Mouse (Mus musculus) layer of hippocampus, postnatal 36 days (tissue): Measurements from ENCODE around the gene Ssbp3. TPM values are rescaled to one million over a fixed set of nuclear protein-coding genes. Genes with fewer than 3 reads are reported as not detected.
A peak's percentile ranks its signal among the peaks of the same experiment; 100 is the strongest.

Experiments used
- DNase-seq, 2 experiments: peaks; one replicate each; pipeline ENCODE4 v3.0.0; 2022
- total RNA-seq, 2 experiments: library from RNA; stranded (reverse); gene quantifications; 2 replicates each; pipeline ENCODE4 v1.2.3; 2021

Gene Ssbp3
- total RNA-seq, 2 experiments from 2014 or later, result 144 to 163 TPM

DNA sequence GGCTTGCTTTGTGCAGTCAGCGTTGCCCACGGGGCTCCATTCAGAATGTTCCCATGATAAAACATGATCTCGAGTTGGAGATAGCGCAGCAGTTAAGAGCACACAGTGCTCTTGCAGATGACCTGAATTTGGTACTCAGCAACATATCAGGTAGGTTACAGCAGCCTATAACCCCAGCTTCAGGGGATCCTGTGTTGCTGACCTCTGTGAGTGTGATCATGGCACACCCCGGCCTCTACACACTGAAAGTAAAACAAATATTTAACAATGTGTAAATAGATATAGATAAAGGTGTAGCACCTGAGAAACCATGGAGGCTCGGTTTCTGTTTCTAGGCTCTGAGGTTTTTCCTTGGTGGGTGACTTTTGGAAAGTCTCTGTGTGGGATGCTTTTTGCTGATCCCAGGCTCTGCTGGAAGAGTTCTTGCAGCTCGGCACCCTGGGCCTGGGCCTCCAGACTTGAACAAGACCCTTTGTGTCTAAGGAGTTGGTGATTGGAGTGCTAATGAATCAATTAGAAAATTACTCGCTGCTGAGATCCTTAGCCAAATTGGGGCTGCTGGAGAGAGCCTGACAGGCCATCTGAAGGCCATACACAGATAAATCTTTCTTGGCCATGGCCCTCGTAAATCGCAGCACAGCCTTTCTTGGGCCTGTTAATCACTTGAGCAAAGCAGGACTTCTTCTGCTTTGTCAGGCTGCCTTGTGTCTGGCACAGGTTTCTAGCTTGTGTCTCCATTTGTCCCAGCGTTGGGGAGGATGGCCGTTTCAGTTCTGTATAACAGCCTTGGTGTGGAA is 49.2 kb downstream of the Ssbp3 start:
- DNase-seq, result no peak

DNA sequence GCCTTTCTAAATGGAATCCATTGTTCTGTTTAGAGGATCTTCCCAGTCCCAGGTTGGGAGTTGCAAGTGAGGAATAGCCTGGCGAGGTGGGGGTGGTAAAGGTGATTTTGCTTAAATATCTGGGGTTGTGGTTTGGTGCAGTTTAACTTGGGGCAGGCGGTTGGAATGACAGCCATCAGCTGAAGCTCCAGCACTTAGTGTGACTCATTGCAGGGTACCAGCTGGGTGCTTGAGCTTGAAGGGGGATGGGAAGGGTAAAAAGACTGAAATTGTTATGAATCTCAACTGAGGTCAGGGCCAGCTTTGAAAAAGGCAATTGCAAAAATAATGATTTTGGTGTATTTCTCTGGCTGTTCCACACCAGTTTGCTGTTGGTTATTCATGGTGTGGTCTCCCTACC is 50.0 kb downstream of the Ssbp3 start:
- no peak for DNase-seq

DNA sequence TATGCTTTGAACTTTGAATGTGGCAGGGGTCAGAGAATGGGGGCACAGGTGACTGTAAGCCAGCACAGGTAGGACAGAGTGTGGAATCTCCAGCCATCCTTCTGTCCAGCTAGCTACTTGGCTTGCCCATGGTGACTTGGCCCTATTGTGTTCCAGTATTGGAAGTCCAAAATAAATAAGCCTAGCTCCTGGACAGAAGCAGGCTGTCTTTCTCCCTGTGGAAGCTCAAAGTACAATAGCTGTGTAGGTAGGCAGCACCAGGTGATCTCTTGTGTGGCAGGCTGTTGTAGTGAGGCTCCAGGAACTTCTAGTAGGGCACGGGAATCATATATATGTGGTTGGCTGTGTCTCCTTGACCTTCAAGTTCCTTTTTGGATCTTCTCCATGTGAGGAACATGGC is 50.8 kb downstream of the Ssbp3 start:
- no peak for DNase-seq

DNA sequence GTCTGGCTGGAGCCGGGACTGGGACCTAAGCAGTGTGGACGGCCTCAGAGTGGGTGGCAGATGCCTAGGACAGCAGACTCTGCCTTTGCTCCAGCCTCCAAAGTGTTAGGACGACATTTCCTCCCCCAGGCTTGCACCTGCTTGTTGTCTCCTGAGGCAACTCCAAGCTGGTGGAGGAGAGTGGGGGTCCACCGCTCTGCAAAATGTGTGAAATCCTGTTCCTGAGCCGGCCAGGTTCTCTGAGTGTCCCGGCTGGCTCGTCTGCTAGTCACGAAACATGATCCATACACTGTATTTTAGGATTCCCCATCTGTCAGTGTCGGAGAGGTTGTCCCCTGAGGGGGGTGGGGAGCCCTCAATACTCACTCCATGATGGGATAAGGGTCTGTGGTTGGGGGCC is 53.9 kb downstream of the Ssbp3 start:
- no peak for DNase-seq

DNA sequence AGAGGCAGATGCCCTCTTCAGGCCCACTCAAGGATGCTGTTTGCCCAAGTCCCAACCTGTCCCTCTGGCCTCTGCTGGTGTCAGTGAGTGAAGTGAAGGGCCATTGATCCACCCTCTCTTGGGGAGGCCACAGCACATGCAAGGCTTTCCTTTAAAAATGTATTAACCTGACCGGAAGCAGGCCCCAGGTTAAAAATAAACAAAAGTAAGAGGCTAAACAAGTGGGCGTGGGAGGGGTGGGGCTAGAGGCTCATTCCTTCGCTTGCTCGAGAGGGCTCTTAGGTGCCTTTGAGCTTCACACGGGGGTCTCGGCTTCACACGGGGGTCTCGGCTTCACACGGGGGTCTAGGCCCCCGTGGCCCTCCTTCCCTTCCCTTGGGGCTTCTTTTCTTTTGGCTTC is 54.5 kb downstream of the Ssbp3 start:
- no peak for DNase-seq

DNA sequence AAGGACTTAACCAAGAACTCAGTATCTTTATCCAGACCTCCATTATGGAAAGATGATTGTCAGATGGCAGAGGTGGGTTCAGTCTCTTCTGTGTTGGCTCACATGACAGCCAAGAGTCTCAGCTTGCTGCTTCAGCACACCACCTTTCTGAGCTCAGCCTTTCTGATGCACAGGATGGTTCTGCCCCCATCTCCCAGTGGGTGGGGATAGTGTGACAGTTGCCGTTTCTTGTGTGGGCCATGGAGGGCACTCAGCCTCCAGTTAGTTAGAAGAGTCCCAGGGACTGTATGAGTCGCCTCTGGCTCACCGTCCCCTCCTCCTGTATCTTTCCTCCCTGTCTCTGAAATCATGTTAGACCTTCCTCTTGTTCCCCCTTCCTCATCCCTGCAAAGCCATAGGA is 55.9 kb downstream of the Ssbp3 start:
- DNase-seq, result no peak

DNA sequence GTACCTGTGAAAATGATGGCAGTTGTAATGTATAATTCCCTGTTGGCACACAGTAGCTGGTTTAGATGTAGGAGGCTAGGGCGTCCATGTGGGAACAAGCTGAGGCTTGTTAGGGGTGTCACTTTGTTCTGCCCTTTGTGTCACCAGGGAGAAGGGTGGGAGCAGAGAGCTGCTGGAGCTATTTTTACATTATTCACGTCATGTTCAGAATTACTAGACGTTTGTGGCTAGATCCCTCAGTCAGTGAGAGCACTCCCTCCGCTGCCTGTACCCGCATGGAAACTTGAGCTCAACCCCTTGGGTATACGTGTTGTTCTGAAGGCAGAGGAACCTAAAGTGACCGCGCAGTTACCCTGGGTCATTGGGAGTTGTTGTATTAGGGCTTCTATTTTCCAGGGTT is 58.4 kb downstream of the Ssbp3 start:
- DNase-seq, result no peak

DNA sequence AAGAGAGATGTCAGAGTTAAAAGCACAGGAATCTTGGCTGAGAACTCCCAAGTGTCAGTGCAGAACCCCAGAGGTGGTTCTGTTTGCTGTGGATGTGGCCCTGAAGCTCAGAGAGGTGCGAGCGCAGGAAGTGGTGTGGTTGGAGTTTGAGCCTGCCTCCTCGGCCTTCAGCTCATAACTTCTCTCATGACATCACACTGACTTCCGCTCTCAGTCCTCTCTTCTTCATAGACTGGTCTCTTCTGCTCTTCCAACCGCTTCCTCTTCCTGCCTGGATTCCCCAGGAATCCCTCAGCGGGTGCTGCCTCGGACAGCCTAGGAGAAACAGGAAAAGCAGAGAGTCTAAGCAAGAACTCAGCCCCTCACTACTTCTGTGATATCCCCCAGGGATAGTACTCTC is 60.3 kb downstream of the Ssbp3 start:
- DNase-seq, result no peak

DNA sequence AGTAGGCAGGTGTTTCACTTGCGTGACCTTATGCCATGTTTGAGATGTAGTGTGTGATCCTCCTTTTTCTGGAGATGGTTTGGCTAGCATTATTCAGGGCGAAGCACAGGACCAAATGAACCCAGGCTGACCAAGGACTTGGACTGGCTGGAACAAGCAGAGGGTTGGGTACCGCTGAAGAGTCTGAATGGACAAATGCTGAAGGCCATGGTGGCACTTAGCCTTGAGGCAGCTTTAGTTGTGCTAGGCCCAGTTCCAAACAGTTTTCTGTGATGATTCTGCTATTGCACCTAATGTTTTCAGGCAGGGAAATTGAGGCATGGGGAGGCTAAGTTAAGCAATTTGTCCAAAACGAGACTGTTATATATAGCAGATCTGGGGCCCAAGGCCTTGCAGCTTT is 61.6 kb downstream of the Ssbp3 start:
- DNase-seq, result no peak

DNA sequence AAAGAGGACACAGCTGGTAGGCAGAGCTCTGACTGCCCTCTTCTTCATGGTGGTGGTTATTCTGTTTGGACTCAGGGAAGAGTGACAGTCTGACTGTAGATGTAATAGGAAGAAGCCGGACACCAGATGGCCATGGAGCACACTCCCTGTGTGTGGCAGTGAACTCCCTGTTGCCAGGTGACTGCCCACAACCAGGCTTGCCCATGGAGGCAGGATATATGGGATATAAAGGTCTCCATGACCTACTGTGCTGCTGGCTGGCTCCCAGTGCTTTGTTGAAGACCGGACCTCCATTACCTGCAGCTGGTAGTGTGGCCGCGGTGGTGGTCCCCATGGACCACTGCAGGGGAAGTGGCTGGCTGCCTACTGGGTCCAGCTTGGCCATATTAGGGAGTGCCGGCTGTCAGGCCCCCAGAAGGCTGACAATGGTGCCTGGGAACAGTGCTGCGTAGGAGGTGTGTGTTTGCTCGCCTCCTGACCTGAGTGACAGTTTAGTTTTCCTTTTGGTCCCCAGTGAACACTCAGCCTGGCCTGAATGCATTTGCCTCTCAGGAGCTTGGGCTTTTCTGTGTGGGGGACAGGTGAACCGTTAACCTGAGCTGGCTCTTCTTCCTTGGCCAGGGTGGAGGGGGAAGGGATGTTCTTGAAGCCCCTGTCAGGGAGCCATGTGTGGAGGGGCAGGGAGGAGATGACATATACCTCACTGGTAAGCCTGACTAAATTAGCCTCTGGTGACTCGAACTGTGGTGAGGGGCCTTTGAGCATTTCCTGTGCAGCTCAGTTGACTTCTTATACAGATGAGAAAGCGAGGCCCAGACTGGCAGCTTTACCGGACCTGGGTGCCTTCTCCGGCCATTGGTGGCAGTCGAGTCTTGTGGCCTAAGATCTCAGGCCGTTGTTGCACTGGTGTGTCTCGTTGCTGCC is 62.2 kb downstream of the Ssbp3 start:
- no peak for DNase-seq

DNA sequence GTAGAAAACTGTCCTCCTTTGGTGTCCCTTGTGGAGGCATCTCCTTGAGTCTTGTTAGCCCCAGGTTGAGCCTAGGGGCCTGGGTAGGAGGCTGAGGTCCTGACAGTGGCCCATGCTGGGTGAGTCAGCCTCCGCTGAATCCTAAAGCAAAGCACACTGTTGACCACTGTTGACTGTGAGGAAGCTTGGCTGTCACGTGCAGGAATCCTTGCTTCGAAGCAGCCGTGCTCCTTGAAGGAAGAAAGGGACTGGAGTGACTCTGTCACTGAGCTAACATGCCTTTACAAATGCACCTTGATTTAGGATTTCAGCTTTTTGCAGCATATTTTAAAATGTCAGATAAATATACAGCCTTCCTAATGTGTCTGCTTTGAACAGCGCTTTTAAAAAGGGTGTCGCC is 64.8 kb downstream of the Ssbp3 start:
- DNase-seq, result no peak

DNA sequence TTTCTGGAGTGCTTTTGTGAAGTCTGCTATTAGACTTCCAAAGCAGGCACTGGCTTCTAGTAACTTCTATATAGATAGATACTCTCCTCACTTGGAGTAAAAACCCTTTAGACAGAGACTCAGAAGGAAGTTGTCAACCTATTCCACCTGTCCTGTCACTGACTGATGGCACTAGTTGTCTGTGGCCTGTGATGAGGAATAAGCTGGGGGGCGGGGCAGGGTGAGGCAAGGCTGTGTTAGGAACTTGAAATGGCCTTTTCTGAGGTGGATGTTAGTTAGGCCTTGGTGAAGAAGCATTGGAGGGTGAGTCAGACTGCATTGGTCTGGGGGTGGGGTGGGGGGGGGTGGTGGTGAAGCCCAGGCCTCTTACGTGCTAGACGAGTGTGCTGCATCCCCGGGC is 65.4 kb downstream of the Ssbp3 start:
- no peak for DNase-seq

DNA sequence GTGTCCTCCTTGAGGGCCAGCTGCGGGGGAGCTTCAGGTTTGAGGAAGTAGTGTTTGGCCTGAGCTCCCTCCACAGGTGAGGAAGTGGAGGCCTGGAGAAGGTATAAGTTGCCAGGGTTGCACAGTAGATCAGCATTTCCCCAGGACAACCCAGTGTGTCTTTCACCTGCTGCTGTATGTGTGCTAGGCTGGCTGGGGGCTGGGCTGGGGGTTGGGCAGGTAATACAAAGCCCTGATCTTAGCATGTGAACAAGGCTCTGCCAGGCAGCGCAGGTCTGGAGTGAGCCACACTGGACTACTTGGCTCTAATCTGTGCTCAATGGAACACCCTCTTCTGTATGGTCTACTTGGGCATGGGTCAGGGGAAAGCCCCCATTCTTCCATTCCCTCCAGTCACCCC is 66.1 kb downstream of the Ssbp3 start:
- no peak for DNase-seq

DNA sequence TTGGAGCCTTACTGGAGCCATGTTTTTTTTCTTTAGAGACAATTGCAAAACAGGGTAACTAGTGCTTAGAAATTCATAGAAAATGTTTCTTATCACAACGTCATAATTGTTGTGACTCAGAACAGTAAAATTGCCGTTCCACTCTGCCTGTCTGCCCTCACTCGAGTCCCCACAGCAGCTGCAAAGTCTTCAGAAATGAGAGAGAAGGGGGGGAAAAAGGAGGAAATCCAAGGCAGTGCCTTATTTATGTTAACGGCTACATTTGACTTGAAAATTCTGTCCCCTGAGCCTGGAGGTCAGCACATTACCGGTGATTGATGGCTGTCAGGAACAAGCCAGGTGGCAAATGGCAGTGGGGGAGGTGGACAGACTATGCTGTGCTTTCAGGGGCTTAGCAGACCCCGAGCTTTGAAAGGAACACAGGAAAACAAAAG is 66.7 kb downstream of the Ssbp3 start:
- no peak for DNase-seq

DNA sequence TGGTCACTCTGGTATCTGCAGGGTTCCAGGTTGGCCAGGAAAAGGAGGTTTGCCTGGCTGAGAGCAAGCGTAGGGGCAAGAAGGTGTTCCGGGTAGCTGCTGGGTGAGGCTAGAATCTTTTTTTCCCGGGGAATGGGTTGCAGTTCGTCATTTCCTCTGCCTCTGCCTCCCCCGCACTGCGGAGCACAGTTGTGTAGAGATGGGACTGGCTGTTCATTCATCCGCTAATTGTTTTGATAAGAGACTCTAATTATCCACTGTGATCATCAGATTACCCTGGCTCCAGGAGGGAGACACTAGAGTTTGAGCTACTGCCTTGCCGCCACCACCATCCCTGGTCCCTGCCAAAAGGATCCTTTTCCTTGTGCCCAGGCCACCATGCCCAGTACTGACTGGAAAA is 67.9 kb downstream of the Ssbp3 start:
- peak in 1 of 2 experiments; percentile 50 for DNase-seq

DNA sequence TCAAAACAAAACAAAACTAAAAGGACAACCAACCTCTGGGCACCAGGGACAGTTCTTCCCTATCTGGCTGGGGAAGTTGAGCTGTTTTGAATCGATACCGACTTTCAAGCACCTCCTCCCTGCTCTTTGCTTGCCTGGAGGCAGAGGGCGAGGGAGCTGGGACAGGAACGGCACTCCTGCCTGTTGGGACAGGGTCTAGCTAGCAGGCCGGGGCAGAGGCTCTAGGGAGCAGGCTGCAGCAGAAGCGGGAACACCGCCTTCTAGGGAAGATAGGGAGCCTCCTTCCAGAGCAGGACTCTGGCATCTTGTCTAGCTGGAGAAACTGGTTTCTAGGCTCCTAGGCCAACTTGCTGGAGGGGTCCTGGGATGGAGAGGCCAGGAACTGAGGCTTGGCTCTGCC is 70.2 kb downstream of the Ssbp3 start:
- no peak for DNase-seq

DNA sequence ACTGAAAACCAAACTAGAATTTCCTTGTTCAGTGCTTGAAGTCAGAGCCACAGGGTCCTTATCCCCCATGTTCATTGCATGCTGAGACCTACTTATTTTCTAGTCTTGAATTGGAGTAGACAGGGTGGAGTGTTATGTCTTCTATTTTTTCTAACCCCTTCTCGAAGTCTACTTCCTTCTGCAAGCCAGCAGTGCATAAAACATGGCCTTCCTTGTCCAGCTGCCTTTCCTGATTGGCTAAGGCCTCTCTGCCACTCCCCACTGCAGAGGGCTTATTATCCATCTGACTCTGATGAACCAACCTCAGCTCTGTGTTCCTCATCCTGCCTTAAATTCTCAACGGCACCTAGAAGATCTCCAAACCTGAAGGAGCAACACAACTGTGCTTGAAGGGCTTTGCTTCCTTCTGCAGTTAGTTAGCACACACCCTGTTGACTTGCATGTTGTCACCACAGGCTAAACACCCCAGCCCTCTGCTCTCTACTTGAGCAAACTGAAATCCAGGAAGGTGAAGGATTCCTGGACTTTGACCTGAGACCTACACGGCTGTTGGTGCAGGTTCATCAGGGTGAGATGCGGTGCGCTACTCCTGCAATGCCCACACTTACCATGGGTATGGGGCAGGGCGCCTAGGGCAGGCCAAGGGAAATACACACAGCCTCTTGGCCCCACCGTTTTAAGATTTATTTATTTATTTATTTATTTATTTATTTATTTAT is 71.0 kb downstream of the Ssbp3 start:
- DNase-seq, result no peak

DNA sequence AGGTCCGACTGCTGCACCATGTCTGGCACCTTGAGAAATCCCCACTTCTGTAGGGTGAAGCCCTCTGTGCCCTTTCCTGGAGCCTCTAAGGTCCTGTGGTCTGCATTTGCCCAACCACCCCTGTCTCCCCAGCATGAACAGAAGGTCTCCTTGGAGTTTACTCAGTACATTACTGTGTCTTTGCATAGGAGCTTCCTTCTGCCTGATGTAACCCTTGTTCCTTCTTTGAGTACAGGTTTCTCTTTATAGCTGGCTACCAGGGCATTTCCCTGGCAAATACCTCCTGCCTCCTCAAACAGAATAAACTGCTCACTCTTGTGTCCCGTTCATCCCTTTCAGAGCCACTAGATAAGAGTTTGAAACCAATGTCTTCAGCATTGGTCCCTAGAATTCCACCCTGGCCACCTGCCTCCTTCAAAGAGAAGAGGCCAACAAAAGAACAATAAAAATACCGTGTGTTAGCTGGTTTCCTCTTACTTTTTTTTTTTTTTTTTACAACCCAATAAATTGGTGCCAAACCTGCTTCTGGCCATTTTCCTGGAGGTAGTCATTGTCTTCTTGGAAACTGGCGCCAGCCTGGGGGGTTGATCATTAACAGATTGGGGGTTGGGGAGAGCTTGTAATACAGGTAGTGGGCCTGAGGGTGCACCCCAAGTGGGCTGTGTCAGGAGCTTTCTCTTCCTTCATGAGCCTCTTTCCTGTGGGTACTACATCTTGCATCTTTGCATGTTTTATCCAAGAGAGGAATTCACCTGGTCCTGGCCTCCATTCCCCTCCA is 72.0 kb downstream of the Ssbp3 start:
- DNase-seq, result no peak

DNA sequence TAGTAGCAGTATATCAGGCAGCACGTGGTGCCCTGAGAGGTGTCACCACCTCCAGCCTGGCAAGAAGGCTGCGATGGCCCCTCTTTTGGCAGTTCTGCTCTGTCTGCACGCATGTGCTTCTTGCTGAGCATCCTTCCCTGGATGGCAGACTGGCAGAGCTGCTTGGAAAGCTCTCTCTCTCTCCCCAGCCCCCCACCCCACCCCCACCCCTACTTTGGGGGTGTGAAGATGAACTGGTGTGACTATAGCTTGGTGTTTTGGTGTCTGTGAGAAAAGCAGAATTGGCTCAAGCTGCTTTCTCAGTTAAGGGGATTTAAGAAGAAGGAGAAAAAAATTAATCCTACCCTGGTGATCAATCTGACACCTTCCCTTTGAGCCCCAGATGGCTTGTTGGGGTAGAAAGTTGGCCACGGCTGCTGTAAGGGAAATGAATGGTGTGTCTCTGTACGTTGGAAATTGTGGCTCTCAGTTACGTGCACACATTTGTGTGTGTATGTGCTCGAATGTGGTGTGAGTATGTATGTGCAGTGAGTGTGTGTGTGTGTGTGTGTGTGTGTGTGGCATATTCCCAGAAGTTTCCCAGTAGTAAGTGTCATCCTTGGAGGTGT is 73.5 kb downstream of the Ssbp3 start:
- DNase-seq, result no peak

DNA sequence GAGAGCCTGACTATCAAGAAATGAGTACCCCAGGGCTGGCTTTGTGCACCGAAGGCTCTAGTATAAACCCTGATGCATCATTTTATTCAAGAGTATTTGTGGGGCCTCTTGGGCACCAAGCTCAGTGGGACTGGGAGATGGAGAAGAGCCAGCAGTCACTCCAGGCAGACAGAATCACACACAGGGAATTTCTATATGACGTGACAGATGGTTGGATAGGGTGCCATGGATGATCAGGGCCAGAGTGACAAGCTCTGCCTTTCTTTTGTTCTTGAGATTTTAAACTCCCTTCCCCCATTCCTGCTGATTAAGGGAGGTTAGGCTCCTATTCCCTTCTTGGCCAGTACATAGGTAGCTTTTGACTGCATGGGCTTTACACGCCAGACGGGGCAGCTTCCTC is 74.8 kb downstream of the Ssbp3 start:
- DNase-seq, result no peak

DNA sequence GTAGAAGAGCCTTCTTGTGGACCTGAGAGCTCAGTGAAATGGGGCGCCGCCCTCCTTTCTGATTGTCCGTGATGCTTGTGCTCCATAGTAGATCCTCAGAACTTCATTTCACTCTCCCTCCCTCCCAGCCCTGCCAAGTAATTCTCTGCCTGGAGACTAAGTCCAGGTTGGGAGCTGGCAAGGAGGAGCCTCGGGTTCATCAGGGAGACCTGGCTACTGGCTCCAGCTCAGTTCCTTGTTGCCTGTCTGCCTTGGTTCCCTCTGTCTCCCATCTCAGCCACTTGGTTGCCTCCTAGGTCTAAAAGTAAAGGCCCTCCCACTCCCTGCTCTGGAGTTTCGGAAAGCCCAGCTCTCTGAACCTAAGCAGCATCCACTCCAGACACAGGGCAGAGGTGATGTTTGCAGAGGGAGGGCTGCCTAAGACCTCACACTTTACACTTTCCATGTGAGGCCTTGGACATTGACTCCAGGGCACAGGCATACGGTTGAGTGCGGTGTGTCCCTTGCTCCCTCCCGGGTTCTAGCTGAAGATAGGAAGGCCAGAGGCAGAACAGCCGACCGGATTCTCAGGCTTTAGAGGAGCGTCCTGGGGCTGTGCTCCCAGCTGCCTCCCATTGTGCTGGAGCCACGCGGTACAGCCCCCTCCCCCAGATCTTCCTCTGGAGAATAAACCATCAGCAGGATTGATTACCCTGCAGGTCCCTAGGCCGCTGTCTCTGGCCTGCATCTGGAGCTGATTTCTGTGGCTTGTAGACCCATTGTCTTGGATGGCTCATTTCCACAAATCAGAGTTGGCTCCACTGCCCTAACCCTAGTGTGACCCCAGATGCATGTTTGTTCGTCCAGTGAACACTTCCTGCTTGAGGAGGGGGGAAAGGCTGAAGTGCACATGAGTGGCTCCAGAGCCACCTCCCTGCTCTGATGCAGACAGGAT is 75.7 kb downstream of the Ssbp3 start:
- DNase-seq, result no peak
